Mouse (Mus musculus) midbrain, embryonic 12.5 days (tissue): ENCODE data around the gene Dock8. TPM values are rescaled to one million over a fixed set of nuclear protein-coding genes. Genes with fewer than 3 reads are reported as not detected.

Experiments
- ATAC-seq: fragments of 200-750 bp; cut with Nextera tagmentation; 2 replicates; pipeline ENCODE4 v1.8.0; 2017; ENCODE audit warnings: low read depth, moderate TSS enrichment, moderate library complexity; ENCODE audit not compliant: low FRiP score
- H3K27ac ChIP-seq: fragments of 300-500 bp; sonication (generic); replicated peaks from 2 replicates; pipeline ENCODE4 v1.5.1; 2016; ENCODE audit warnings: mild to moderate bottlenecking
- H3K27me3 ChIP-seq: fragments of 300-500 bp; sonication (generic); 2 replicates; pipeline ENCODE4 v1.6.1; 2016; ENCODE audit warnings: mild to moderate bottlenecking
- H3K36me3 ChIP-seq: fragments of 300-500 bp; sonication (generic); 2 replicates; pipeline ENCODE4 v1.6.1; 2016
- H3K4me1 ChIP-seq: fragments of 300-500 bp; sonication (generic); 2 replicates; pipeline ENCODE4 v1.6.1; 2016
- H3K4me2 ChIP-seq: fragments of 300-500 bp; sonication (generic); replicated peaks from 2 replicates; pipeline ENCODE4 v1.6.1; 2016; ENCODE audit warnings: mild to moderate bottlenecking, moderate library complexity
- H3K4me3 ChIP-seq: fragments of 300-500 bp; sonication (generic); 2 replicates; pipeline ENCODE4 v1.5.1; 2016; ENCODE audit warnings: mild to moderate bottlenecking
- H3K9ac ChIP-seq: fragments of 300-500 bp; sonication (generic); replicated peaks from 2 replicates; pipeline ENCODE4 v1.6.1; 2016; ENCODE audit warnings: mild to moderate bottlenecking, moderate library complexity
- H3K9me3 ChIP-seq: fragments of 300-500 bp; sonication (generic); 2 replicates; pipeline ENCODE4 v1.6.1; 2016; ENCODE audit warnings: mild to moderate bottlenecking
- WGBS: fragments of 180-500 bp; shearing (Covaris S2); methylation state at CpG from one replicate; pipeline ENCODE4 v1.1.7; 2016; 5-methylcytosine and 5-hydroxymethylcytosine counted together
- polyA plus RNA-seq: library from polyadenylated mRNA; unstranded; fragments of >200 nt; fragmentation: Nextera tagmentation; extraction: Ambion mirVana; gene quantifications from 2 replicates; pipeline ENCODE4 v1.2.1, GENCODE M21; 2016

Gene Dock8
- polyA plus RNA-seq, 1 experiment from 2014 or later = 1.3 TPM

DNA sequence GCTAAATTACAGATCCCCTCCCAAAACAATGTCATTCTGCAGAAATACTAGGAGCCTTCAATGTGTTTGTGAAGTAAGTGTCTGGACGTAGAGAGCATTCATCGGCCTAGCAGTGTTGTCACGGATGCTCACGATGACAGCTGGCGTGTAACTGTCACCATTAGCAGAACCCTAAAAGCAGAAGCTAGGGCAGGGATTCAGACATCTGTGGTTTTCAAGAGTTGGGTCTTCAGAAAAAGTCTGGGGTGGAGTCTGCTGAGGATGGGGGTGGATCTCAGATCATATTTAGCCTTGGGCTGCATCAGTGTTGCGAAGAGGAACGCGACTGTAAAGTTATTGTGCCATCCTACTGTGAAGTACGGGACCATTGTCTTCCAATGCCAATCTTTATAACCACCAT is 73.2 kb downstream of the Dock8 start:
- H3K9me3 ChIP-seq = no peaks in the 10 kb centered on the region
- H3K27me3 ChIP-seq = no peaks in the 10 kb centered on the region
- no peak overlapping the region for H3K4me3 ChIP-seq
- H3K9ac ChIP-seq = no peak overlapping the region
- no peak overlapping the region for H3K4me2 ChIP-seq
- H3K36me3 ChIP-seq = no peaks in the 10 kb centered on the region
- ATAC-seq = no peak
- 97% methylated on average over 9 of the region's 9 CpGs for WGBS
- no peak overlapping the region for H3K27ac ChIP-seq
- no peaks in the 10 kb centered on the region for H3K4me1 ChIP-seq

DNA sequence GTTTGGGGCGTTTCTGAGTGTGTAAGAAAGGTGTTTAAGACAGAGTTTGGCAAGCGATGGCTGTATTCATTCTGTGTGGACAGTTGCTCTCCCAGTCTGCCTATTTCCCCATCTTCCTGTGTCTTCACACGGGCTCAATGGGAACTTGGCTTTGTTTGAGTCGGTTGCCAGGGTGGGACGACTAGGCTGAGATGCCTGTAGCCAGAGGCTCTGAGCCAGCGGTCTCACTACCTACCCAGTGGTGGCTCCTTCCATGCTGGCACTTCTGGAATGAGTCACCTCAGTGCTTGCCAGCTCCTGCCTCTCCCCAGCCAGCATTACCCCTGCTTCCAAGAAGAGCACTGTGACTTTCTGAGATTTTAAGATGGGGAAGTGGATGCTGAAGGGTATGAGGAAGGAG is 75.4 kb downstream of the Dock8 start:
- no peaks in the 10 kb centered on the region for H3K9me3 ChIP-seq
- no peak overlapping the region for H3K9ac ChIP-seq
- no peaks in the 10 kb centered on the region for H3K4me1 ChIP-seq
- H3K36me3 ChIP-seq = no peaks in the 10 kb centered on the region
- H3K27ac ChIP-seq = no peak overlapping the region
- no peak overlapping the region for H3K4me3 ChIP-seq
- H3K4me2 ChIP-seq = no peak overlapping the region
- ATAC-seq = no peak
- 83% methylated on average over 6 of the region's 6 CpGs for WGBS
- H3K27me3 ChIP-seq = no peaks in the 10 kb centered on the region

DNA sequence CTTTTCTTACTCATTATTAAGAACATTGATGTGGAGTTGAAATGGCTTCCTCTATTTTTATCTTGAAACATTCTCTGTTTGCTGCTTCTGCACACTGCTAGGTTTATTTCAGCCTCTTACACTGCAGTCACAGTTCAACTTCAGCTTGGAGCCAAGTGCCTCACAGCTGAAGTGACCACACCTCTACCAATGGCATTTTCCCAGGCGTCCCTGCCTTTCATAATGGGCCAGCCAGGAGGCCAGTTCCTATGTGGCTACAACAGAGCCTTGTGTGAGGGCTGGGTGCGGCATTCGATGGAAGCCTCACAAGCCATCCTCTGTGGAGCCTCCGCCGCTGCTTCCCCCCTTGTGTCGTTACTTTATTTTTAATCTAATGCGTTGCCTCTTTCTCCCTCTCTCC is 78.3 kb downstream of the Dock8 start:
- H3K9me3 ChIP-seq = no peaks in the 10 kb centered on the region
- H3K4me1 ChIP-seq = no peaks in the 10 kb centered on the region
- H3K4me3 ChIP-seq = no peak overlapping the region
- no peak overlapping the region for H3K9ac ChIP-seq
- H3K27ac ChIP-seq = no peak overlapping the region
- 80% methylated on average over 7 of the region's 7 CpGs for WGBS
- no peak overlapping the region for H3K4me2 ChIP-seq
- H3K36me3 ChIP-seq = no peaks in the 10 kb centered on the region
- no peaks in the 10 kb centered on the region for H3K27me3 ChIP-seq
- no peak for ATAC-seq

DNA sequence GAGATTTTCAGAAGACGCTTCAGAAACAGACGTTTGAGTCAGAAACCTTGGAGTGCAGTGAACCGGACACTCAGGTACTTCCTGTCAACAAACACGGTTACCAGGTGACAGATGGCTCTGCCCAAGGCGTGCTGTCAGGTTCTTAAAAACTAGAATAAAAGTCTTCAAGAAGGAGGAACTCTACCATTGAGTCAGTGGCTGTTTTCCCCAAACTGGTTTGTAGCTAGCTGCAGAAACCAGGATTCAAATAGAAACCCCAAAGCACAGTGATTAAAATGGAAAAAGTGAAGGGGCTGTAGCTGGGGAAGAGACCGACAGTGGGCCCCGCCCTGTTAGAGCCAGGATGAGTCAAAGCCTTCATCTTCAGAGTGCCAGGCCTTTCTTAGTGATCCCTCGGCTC is 78.8 kb downstream of the Dock8 start:
- Histone ChIP-seq H3K36me3 (no peaks in the 10 kb centered on the region), H3K27ac (no peak overlapping the region), H3K4me2 (no peak overlapping the region), H3K9ac (no peak overlapping the region), H3K4me1 (no peaks in the 10 kb centered on the region), H3K4me3 (no peak overlapping the region), H3K27me3 (no peaks in the 10 kb centered on the region), H3K9me3 (no peaks in the 10 kb centered on the region)
- WGBS = 85% methylated on average over 8 of the region's 8 CpGs
- no peak for ATAC-seq

DNA sequence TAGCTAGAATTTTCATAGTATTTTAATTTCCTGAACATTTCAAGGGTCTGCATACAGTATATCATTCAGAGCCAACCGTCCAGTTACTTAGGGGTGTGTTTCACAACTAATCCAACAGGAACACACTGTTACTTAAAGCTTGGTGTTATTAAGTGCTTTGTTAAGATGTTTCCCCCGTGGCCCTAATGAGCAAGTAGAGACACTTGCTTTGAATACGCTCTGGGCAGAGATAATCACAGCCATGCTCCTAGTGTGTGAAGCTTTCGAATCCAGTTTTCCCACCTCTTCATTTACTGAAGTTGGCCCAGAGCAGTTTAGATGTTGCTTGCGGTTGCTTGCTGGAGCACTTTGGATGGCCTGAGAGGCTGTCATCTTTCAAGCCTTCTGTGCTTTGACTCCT is 80.8 kb downstream of the Dock8 start:
- WGBS = 84% methylated on average over 5 of the region's 5 CpGs
- Histone ChIP-seq H3K9ac (no peak overlapping the region), H3K4me2 (no peak overlapping the region), H3K4me1 (no peaks in the 10 kb centered on the region), H3K4me3 (no peak overlapping the region), H3K9me3 (no peaks in the 10 kb centered on the region), H3K36me3 (no peaks in the 10 kb centered on the region), H3K27ac (no peak overlapping the region), H3K27me3 (no peaks in the 10 kb centered on the region)
- no peak for ATAC-seq

DNA sequence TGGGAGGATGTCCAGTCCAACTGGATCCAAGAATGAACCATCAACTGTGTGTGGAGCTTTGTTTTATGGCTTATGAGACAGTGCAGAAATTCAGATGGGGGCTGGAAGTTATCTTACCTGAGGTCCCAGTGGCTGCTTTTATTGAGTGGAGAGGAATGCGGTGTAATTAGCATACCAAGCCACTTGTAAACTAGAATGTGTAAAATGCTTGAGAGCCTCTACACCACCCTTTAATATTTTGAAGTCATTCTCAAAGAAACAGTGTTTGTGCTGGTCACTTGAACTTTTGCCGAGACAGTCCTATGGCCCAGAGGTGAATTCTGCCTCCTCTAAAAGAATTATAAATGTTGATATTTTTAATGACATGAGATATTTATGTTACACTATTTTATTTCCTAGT is 83.5 kb downstream of the Dock8 start:
- 90% methylated on average over 2 of the region's 2 CpGs for WGBS
- H3K9me3 ChIP-seq = no peaks in the 10 kb centered on the region
- no peaks in the 10 kb centered on the region for H3K36me3 ChIP-seq
- H3K4me1 ChIP-seq = no peaks in the 10 kb centered on the region
- H3K4me2 ChIP-seq = no peak overlapping the region
- no peak overlapping the region for H3K9ac ChIP-seq
- H3K4me3 ChIP-seq = no peak overlapping the region
- no peak for ATAC-seq
- H3K27ac ChIP-seq = no peak overlapping the region
- no peaks in the 10 kb centered on the region for H3K27me3 ChIP-seq

DNA sequence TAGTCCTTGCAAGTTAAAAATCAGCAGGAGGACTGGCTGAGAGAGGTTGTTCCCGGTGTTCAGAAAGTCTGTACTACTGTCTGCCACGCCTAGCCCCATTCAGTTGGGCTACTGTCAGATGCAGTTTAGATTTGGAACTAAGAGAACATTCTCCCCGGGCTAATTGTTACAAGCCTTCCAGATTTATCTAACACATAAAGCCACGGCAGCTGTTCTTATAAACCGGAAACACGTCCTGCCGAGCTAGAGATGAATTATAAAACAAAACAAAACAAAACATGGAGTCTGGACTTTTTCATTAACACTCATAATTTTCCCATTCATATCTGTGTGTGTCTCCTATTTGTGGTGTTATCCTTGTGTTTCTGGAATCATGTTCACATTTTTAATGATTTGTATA is 87.8 kb downstream of the Dock8 start:
- H3K4me2 ChIP-seq = no peak overlapping the region
- H3K27ac ChIP-seq = no peak overlapping the region
- H3K4me3 ChIP-seq = no peak overlapping the region
- no peaks in the 10 kb centered on the region for H3K36me3 ChIP-seq
- no peak for ATAC-seq
- H3K27me3 ChIP-seq = no peaks in the 10 kb centered on the region
- H3K9me3 ChIP-seq = no peaks in the 10 kb centered on the region
- no peaks in the 10 kb centered on the region for H3K4me1 ChIP-seq
- no peak overlapping the region for H3K9ac ChIP-seq
- 90% methylated on average over 7 of the region's 7 CpGs for WGBS

DNA sequence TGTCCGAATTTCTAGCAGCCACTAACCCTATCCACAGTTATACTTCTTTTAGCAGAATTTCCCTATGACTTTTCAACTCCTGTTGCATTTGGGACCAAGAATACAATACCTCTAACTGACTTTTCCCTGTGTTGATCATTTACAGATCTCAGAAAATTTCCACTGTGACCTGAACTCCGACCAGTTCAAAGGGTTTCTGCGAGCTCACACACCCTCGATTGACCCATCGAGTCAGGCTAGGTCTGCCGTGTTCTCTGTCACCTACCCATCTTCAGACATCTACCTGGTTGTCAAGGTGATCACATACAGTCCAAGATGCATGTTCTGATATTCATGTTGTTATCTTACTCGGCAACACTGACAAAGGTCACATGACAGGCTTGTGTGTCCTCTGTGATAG is 90.4 kb downstream of the Dock8 start:
- Histone ChIP-seq H3K4me3 (no peak overlapping the region), H3K9me3 (no peaks in the 10 kb centered on the region), H3K4me1 (no peaks in the 10 kb centered on the region), H3K4me2 (no peak overlapping the region), H3K27me3 (no peaks in the 10 kb centered on the region), H3K36me3 (no peaks in the 10 kb centered on the region), H3K9ac (no peak overlapping the region), H3K27ac (no peak overlapping the region)
- ATAC-seq = no peak
- WGBS = 91% methylated on average over 7 of the region's 7 CpGs

DNA sequence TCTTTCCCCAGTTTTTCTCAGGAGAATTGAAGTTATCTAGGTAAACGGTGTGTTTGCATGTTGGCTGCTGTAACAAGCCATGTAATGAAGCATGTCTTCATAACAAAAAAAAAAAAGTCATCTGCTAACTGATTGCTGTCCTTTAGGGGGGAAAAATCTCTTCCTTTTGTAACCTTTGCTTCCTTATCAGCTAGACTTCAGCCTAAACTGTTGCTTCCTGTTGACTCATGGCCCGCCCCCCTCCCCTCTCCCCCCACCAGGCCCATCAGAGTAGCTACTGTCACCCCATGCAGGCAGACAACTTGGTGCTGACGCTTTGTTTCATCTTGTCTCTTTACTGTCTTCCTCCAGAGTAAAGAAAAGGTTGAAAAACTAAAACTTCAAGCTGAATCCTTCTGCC is 95.8 kb downstream of the Dock8 start:
- ATAC-seq = no peak
- no peaks in the 10 kb centered on the region for H3K27me3 ChIP-seq

DNA sequence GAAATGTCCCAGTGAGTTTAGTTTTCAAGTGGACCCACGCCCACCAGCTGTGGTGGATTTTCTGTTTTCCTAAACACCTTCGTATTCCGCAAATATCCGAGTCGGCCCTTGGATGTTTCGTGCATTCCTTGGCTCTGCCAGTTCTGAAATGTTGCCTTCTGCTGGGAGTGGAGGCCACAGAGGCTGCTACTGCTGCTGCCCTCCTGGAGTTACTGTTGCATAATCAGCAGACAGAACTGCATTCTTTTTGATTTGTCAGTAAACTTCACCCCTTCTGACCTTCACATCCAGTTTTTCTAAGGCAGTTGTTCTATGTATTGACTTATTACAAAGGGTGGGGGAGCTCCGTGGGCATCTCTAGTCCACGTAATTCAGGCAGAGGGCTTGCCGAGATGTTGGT is 97.0 kb downstream of the Dock8 start:
- 83% methylated on average over 9 of the region's 9 CpGs for WGBS

More for the DNA sequence above, 95.8 kb downstream of the Dock8 start:
- Histone ChIP-seq H3K4me1 (peaks cover 9% of the 10 kb centered on the region; the same call in 1 of the 2 replicates), H3K36me3 (no peaks in the 10 kb centered on the region), H3K27ac (no peak overlapping the region), H3K9ac (no peak overlapping the region), H3K9me3 (no peaks in the 10 kb centered on the region), H3K4me2 (no peak overlapping the region), H3K4me3 (no peak overlapping the region)
- 71% methylated on average over 3 of the region's 3 CpGs for WGBS

DNA sequence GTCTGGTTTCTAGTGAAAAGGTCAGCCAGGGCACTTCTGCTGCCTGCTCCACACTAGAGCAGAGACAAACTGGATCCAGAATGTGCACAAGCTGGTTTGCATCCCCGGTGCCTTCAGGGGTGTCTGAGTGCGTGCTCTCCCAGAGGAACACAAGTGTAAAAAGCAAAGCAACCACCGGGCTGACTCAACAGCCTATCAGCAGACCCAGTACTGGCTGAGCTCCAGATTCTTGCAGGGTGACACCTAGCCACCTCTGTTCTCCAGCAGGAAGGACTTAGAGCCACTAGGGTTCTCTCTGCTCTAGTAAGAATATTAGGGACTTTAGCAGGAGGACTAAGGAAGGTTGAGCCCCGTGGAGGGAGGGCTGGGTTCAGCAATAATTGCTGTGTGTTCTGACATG is 97.7 kb downstream of the Dock8 start:
- no peak for ATAC-seq

More for the DNA sequence above, 97.0 kb downstream of the Dock8 start:
- Histone ChIP-seq H3K27me3 (no peaks in the 10 kb centered on the region), H3K4me1 (peaks cover 9% of the 10 kb centered on the region; the same call in 1 of the 2 replicates), H3K27ac (no peak overlapping the region), H3K9me3 (no peaks in the 10 kb centered on the region), H3K36me3 (no peaks in the 10 kb centered on the region), H3K4me2 (no peak overlapping the region), H3K9ac (no peak overlapping the region), H3K4me3 (no peak overlapping the region)
- ATAC-seq = no peak

DNA sequence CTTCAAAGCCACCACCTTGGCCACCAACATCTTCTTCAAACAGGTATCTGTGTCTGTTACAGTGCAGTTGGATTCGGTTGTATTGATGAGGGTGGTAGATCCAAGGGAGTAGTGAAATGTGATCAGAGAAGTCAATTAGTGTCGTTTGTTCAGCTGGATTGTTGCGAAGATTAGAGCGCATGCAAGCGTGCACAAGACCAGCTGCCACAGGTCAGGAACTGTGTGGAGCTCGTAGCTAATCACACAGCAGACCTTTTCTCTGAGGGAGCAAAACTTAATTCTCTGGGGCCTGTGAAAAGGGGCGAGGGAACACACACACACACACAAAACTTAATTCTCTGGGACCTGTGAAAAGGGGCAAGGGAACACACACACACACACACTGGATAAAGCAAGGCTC is 98.2 kb downstream of the Dock8 start:
- no peaks in the 10 kb centered on the region for H3K9me3 ChIP-seq
- no peak overlapping the region for H3K9ac ChIP-seq
- H3K4me2 ChIP-seq = no peak overlapping the region
- peaks cover 9% of the 10 kb centered on the region; the same call in 1 of the 2 replicates for H3K4me1 ChIP-seq
- no peak for ATAC-seq
- no peaks in the 10 kb centered on the region for H3K36me3 ChIP-seq
- H3K4me3 ChIP-seq = no peak overlapping the region
- no peaks in the 10 kb centered on the region for H3K27me3 ChIP-seq
- no peak overlapping the region for H3K27ac ChIP-seq
- WGBS = 54% methylated on average over 7 of the region's 7 CpGs

More for the DNA sequence above, 97.7 kb downstream of the Dock8 start:
- H3K27me3 ChIP-seq = no peaks in the 10 kb centered on the region
- no peaks in the 10 kb centered on the region for H3K36me3 ChIP-seq
- no peak overlapping the region for H3K27ac ChIP-seq
- H3K9me3 ChIP-seq = no peaks in the 10 kb centered on the region
- 75% methylated on average over 4 of the region's 4 CpGs for WGBS
- no peak overlapping the region for H3K9ac ChIP-seq
- no peak overlapping the region for H3K4me2 ChIP-seq
- H3K4me1 ChIP-seq = peaks cover 9% of the 10 kb centered on the region; the same call in 1 of the 2 replicates
- no peak overlapping the region for H3K4me3 ChIP-seq

DNA sequence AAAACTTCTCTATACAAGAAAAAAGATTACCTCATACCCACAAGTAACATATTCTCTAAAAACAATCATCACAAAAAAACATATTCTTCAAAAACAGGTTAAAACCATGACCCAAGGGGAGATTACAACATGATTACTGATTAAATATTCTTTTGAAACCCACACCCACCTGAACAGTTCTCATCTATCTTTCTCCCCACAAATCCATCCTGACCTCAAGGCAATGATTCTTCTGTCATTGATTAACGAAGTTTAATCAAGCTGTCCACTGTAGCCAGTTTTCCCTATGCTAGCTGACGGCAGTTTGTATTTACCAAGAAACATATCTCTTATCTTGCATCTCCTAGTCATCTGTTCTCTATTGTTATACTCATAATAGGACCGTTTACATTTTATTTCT is 98.6 kb downstream of the Dock8 start:
- ATAC-seq = no peak
- WGBS = 84% methylated on average over 3 of the region's 3 CpGs
- Histone ChIP-seq H3K4me2 (no peak overlapping the region), H3K4me1 (peaks cover 9% of the 10 kb centered on the region; the same call in 1 of the 2 replicates), H3K27ac (no peak overlapping the region), H3K27me3 (no peaks in the 10 kb centered on the region), H3K9me3 (no peaks in the 10 kb centered on the region), H3K4me3 (no peak overlapping the region), H3K36me3 (no peaks in the 10 kb centered on the region), H3K9ac (no peak overlapping the region)
